Mouse (Mus musculus) hindbrain, postnatal 0 days (tissue): ENCODE data around the gene Ttc3. TPM values are rescaled to one million over a fixed set of nuclear protein-coding genes. Genes with fewer than 3 reads are reported as not detected.

Experiments
- ATAC-seq: fragments of 200-750 bp; cut with Nextera tagmentation; 2 replicates; pipeline ENCODE4 v1.8.0; 2017; ENCODE audit warnings: mild to moderate bottlenecking, moderate TSS enrichment, moderate library complexity
- DNase-seq: peaks from one replicate; pipeline ENCODE4 v3.0.0-alpha.2; 2015; ENCODE audit warnings: low spot score
- H3K27ac ChIP-seq: fragments of 300-500 bp; sonication (generic); 2 replicates; pipeline ENCODE4 v1.5.1; 2014; ENCODE audit warnings: mild to moderate bottlenecking
- H3K27me3 ChIP-seq: fragments of 300-500 bp; sonication (generic); 2 replicates; pipeline ENCODE4 v1.6.1; 2014; ENCODE audit warnings: low read length, mixed read lengths; ENCODE audit not compliant: insufficient read depth
- H3K36me3 ChIP-seq: fragments of 300-500 bp; sonication (generic); 2 replicates; pipeline ENCODE4 v1.6.1; 2014; ENCODE audit warnings: low read length, mixed read lengths; ENCODE audit not compliant: insufficient read depth
- H3K4me1 ChIP-seq: fragments of 300-500 bp; sonication (generic); 2 replicates; pipeline ENCODE4 v1.6.1; 2014; ENCODE audit warnings: antibody characterized with exemption, low read length, mixed read lengths; ENCODE audit not compliant: insufficient read depth
- H3K4me2 ChIP-seq: fragments of 300-500 bp; sonication (generic); 2 replicates; pipeline ENCODE4 v1.6.1; 2014; ENCODE audit warnings: low read depth, mild to moderate bottlenecking, low read length, moderate library complexity, mixed read lengths
- H3K4me3 ChIP-seq: fragments of 300-500 bp; sonication (generic); 2 replicates; pipeline ENCODE4 v1.5.1; 2014; ENCODE audit warnings: low read length
- H3K9ac ChIP-seq: fragments of 300-500 bp; sonication (generic); replicated peaks from 2 replicates; pipeline ENCODE4 v1.6.1; 2014; ENCODE audit warnings: mild to moderate bottlenecking, low read length, moderate library complexity, mixed read lengths
- H3K9me3 ChIP-seq: fragments of 300-500 bp; sonication (generic); 2 replicates; pipeline ENCODE4 v1.6.1; 2016; ENCODE audit warnings: low read length, mixed read lengths
- CTCF ChIP-seq: IDR thresholded peaks from 2 replicates; pipeline ENCODE4 v1.5.1; 2016; ENCODE audit warnings: antibody characterized with exemption, control low read depth, low read depth
- WGBS: fragments of 180-500 bp; shearing (Covaris S2); extraction: QIAGEN DNeasy Blood & Tissue Kit; methylation state at CpG from one replicate; pipeline ENCODE4 v1.1.7; 2014; 5-methylcytosine and 5-hydroxymethylcytosine counted together
- polyA plus RNA-seq: library from polyadenylated mRNA; unstranded; fragments of >200 nt; fragmentation: Nextera tagmentation; extraction: Ambion mirVana; gene quantifications from 2 replicates; pipeline ENCODE4 v1.2.1, GENCODE M21; 2015
- total RNA-seq: library from RNA; depleted of rRNA; stranded (reverse); fragments of >200 nt; gene quantifications from 2 replicates; pipeline ENCODE4 v1.2.3, GENCODE M21; 2014

Ttc3 gene
- total and polyA plus RNA-seq, 2 experiments from 2014 or later, result 848 to 985 TPM

DNA sequence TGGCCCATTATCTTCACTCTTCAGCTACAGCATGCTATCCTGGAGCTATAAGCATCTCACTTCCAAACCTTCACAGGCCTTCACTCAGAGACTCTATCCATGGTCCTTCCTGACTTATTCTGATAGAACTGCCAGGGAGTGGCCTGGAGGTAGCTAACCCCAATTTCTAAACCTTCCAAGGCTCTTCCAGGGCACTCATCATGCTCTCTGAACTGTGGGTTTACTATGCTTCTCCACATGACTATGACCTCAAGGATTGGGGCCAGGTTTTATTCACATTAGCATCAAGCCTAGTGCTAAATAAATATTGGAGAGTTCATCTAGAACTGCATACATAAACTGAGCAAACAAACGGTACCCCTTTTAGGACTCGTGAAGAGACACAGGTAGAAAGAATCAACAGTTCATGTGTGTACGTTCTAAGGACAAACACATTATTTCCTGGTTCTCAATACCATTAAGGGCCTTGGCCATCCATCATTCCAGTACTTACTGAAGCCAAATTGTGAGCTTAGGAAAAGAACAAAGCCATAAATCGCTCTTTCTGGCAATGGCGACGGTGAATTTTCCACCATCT lies 734 bp upstream of the Ttc3 start:
- 7% methylated on average over 6 of the region's 6 CpGs for WGBS
- H3K9ac ChIP-seq, result peak overlapping the region; percentile 99
- H3K4me2 ChIP-seq, result peak overlapping the region; percentile 78
- peak overlapping the region; percentile 100 for H3K27ac ChIP-seq
- no peaks in the 10 kb centered on the region for H3K36me3 ChIP-seq
- no peak for TF ChIP-seq CTCF
- H3K9me3 ChIP-seq, result no peaks in the 10 kb centered on the region
- no peak for DNase-seq
- peak overlapping the region; percentile 97 for H3K4me3 ChIP-seq
- H3K4me1 ChIP-seq, result peaks cover 20% of the 10 kb centered on the region
- no peaks in the 10 kb centered on the region for H3K27me3 ChIP-seq
- no peak for ATAC-seq

DNA sequence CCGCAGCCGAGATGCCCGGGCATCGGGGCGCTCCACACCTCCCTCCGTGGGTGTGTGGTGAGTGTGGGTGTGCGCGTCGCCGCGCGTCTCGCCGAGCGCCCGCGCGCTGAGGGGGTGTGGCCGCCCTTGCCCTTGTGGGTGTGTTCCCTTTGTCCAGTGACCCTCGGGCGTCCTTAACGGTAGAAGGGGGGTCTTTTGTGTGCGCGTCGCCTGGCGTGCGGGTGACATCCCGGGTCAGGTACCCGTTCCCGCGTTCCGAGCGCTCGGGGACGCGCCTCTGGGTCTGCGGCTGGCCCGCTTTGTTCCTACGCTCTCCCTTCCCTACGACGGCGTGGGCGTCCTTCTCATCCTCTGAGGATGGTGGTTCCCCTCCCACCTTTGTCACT lies 490 bp downstream of the Ttc3 start:
- H3K27me3 ChIP-seq, result no peaks in the 10 kb centered on the region
- no peaks in the 10 kb centered on the region for H3K9me3 ChIP-seq
- H3K36me3 ChIP-seq, result no peaks in the 10 kb centered on the region
- WGBS, result under 1% methylated on average over 43 of the region's 43 CpGs
- peaks cover 20% of the 10 kb centered on the region for H3K4me1 ChIP-seq
- no peak for TF ChIP-seq CTCF
- peak overlapping the region; percentile 78 for H3K4me2 ChIP-seq
- peak overlapping the region; percentile 97 for H3K4me3 ChIP-seq
- H3K9ac ChIP-seq, result peak overlapping the region; percentile 99
- DNase-seq (peak; percentile 76), ATAC-seq (peak; percentile 82)
- peak overlapping the region; percentile 100 for H3K27ac ChIP-seq

GRCm38 (mm10) chr16:94371301-94371931 lies 998 bp downstream of the Ttc3 start, which contains the start of gene Pigp:
Pigp (minus strand) TSS chr16:94371842.
- WGBS, result under 1% methylated on average over 41 of the region's 43 CpGs
- Histone ChIP-seq H3K36me3 (no peaks in the 10 kb centered on the region), H3K27me3 (no peaks in the 10 kb centered on the region), H3K9me3 (no peaks in the 10 kb centered on the region), H3K4me1 (peaks cover 20% of the 10 kb centered on the region), H3K9ac (peak within 1 kb of the TSS; percentile 99), H3K4me2 (peak within 1 kb of the TSS; percentile 78), H3K27ac (peak within 1 kb of the TSS; percentile 100), H3K4me3 (peak within 1 kb of the TSS; percentile 97)
- DNase-seq (peak; percentile 92), ATAC-seq (peak; percentile 91)
- peak; percentile 48 for TF ChIP-seq CTCF

- DNase-seq, result no peak
- Histone ChIP-seq H3K27me3 (no peaks in the 10 kb centered on the region), H3K36me3 (no peaks in the 10 kb centered on the region), H3K4me2 (no peak overlapping the region), H3K4me3 (no peak overlapping the region), H3K27ac (no peak overlapping the region), H3K9ac (no peak overlapping the region), H3K4me1 (no peaks in the 10 kb centered on the region; the same call in 1 of the 2 replicates), H3K9me3 (no peaks in the 10 kb centered on the region)
- no peak for ATAC-seq
- WGBS, result 89% methylated on average over 1 of the region's 1 CpGs
- TF ChIP-seq CTCF, result no peak
Observed at GRCm38 (mm10) chr16:94379386-94379785, 9.0 kb downstream of the Ttc3 start.

- no peak for TF ChIP-seq CTCF
- ATAC-seq (no peak), DNase-seq (no peak)
- Histone ChIP-seq H3K36me3 (peaks cover 13% of the 10 kb centered on the region), H3K9me3 (no peaks in the 10 kb centered on the region), H3K9ac (no peak overlapping the region), H3K4me1 (no peaks in the 10 kb centered on the region), H3K27me3 (no peaks in the 10 kb centered on the region), H3K27ac (no peak overlapping the region), H3K4me3 (no peak overlapping the region), H3K4me2 (no peak overlapping the region)
- 94% methylated on average over 3 of the region's 3 CpGs for WGBS
Observed at GRCm38 (mm10) chr16:94383277-94383676, 12.9 kb downstream of the Ttc3 start.

DNA sequence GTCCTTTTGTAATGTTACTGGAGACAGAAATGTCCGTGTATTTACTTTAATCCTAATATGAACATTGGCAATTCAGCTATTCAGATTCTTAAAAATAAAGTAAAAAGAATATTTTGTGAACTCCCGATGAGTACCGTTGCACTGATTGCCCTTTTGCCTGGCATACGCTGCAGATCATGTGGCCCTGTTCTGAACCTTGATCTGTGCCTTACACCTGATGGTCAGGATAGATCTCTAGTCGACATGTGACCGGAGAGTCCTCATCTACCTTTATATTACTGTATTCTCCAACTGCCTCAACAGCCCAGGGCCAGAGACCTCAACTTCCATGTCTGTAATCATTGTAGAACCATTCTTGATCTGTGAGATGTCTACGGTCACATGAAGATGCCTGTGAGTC lies 17.3 kb downstream of the Ttc3 start:
- WGBS, result 96% methylated on average over 7 of the region's 7 CpGs
- Histone ChIP-seq H3K4me1 (no peaks in the 10 kb centered on the region), H3K27ac (no peak overlapping the region), H3K4me3 (no peak overlapping the region), H3K9ac (no peak overlapping the region), H3K4me2 (no peak overlapping the region), H3K9me3 (no peaks in the 10 kb centered on the region), H3K27me3 (no peaks in the 10 kb centered on the region), H3K36me3 (peaks cover 13% of the 10 kb centered on the region)
- no peak for ATAC-seq
- no peak for TF ChIP-seq CTCF
- no peak for DNase-seq

DNA sequence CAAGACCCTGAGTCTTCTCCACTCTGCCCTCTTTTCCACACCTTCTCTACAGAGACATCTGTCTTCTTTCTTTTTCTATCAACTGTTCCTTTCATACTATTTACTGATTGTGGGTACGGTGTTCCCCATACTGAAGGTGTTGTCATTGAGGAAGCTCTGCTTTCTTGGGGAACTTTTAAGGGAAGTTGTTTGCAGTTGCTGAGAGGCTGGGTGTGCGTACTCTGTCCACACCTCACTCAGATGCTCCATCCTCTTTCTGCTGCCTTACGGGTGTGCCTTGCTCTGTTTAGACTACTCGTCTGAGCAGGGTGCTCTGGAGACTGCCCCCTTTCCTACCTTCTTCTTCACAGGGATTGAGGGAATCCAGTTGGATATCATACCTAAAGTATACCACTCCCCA lies 21.9 kb downstream of the Ttc3 start:
- Histone ChIP-seq H3K9me3 (no peaks in the 10 kb centered on the region), H3K27me3 (no peaks in the 10 kb centered on the region), H3K4me1 (no peaks in the 10 kb centered on the region), H3K4me3 (no peak overlapping the region), H3K36me3 (peaks cover 23% of the 10 kb centered on the region), H3K27ac (no peak overlapping the region), H3K4me2 (no peak overlapping the region), H3K9ac (no peak overlapping the region)
- DNase-seq (no peak), ATAC-seq (no peak)
- 90% methylated on average over 4 of the region's 4 CpGs for WGBS
- TF ChIP-seq CTCF, result no peak
